Mouse (Mus musculus) kidney, adult 9 months (tissue): ENCODE measurements around the gene Slit1.

Experiments used
- DNase-seq: peaks from one replicate; pipeline ENCODE4 v3.0.0; 2022

The Slit1 gene

GRCm38 (mm10) chr19:41743396-41743795 lies at the start of gene Slit1:
TSS of gene Slit1 (minus strand) at chr19:41743665.
- DNase-seq = no peak

- no peak for DNase-seq
These were observed 49.5 kb upstream of the Slit1 start for GRCm38 (mm10) chr19:41792934-41793486.

- no peak for DNase-seq
These were observed 47.9 kb upstream of the Slit1 start for GRCm38 (mm10) chr19:41791384-41791783.

- DNase-seq = no peak
These were observed 45.9 kb upstream of the Slit1 start for GRCm38 (mm10) chr19:41789110-41789961.

GRCm38 (mm10) chr19:41786896-41787295 lies 43.4 kb upstream of the Slit1 start:
- DNase-seq = no peak

GRCm38 (mm10) chr19:41777514-41777913 lies 34.0 kb upstream of the Slit1 start:
- no peak for DNase-seq

GRCm38 (mm10) chr19:41768711-41769110 lies 25.2 kb upstream of the Slit1 start:
- no peak for DNase-seq

GRCm38 (mm10) chr19:41766628-41767027 lies 23.2 kb upstream of the Slit1 start:
- no peak for DNase-seq

GRCm38 (mm10) chr19:41763870-41764660 lies 20.6 kb upstream of the Slit1 start:
- peak; percentile 89 for DNase-seq

GRCm38 (mm10) chr19:41761529-41761928 lies 18.1 kb upstream of the Slit1 start:
- peak; percentile 20 for DNase-seq

- no peak for DNase-seq
These were observed 16.3 kb upstream of the Slit1 start for GRCm38 (mm10) chr19:41759765-41760164.

- no peak for DNase-seq
These were observed 15.8 kb upstream of the Slit1 start for GRCm38 (mm10) chr19:41759270-41759669.

GRCm38 (mm10) chr19:41754760-41755159 lies 11.3 kb upstream of the Slit1 start:
- no peak for DNase-seq

- DNase-seq = no peak
These were observed 8.4 kb upstream of the Slit1 start for GRCm38 (mm10) chr19:41751906-41752305.

GRCm38 (mm10) chr19:41747436-41747835 lies 4.0 kb upstream of the Slit1 start:
- no peak for DNase-seq

- DNase-seq = peak; percentile 38
These were observed 2.6 kb upstream of the Slit1 start for GRCm38 (mm10) chr19:41745941-41746557.

- no peak for DNase-seq
These were observed 4.6 kb downstream of the Slit1 start for GRCm38 (mm10) chr19:41738896-41739295.

GRCm38 (mm10) chr19:41738429-41738805 lies 5.0 kb downstream of the Slit1 start:
- DNase-seq = no peak

- no peak for DNase-seq
These were observed 5.6 kb downstream of the Slit1 start for GRCm38 (mm10) chr19:41737657-41738428.

GRCm38 (mm10) chr19:41734685-41735084 lies 8.8 kb downstream of the Slit1 start:
- no peak for DNase-seq

- no peak for DNase-seq
These were observed 18.0 kb downstream of the Slit1 start for GRCm38 (mm10) chr19:41725491-41725890.

- no peak for DNase-seq
These were observed 18.5 kb downstream of the Slit1 start for GRCm38 (mm10) chr19:41724831-41725470.
